Mouse (Mus musculus): ENCODE measurements around the gene E130218I03Rik. TPM values are rescaled to one million over a fixed set of nuclear protein-coding genes. Genes with fewer than 3 reads are reported as not detected.

Gene E130218I03Rik
- polyA plus RNA-seq, 1 experiment = 0.26 TPM

- no peak overlapping the region for H3K4me3 ChIP-seq (ENCODE audit: control insufficient read depth, low read depth, low read length)
- TF ChIP-seq CTCF (IDR thresholded peaks at IDR 0.05; ENCODE audit: control insufficient read depth, insufficient read depth, insufficient replicate concordance, low read depth, low read length) = no peak
- no peak for TF ChIP-seq POLR2A (IDR thresholded peaks at IDR 0.05; ENCODE audit: control insufficient read depth, low read depth, low read length)
- H3K36me3 ChIP-seq (ENCODE audit: control insufficient read depth, insufficient read depth, low read length) = no peaks in the 10 kb centered on the region
- no peak overlapping the region for H3K27ac ChIP-seq (ENCODE audit: control insufficient read depth, insufficient read depth, low read depth, low read length)
- no peaks in the 10 kb centered on the region for H3K27me3 ChIP-seq (ENCODE audit: control insufficient read depth, insufficient read depth, low read length)
- no peaks in the 10 kb centered on the region; the same call in 1 of the 2 replicates for H3K4me1 ChIP-seq (ENCODE audit: control insufficient read depth, insufficient read depth, low read length)
Measured at GRCm38 (mm10) chr4:134230431-134230830, 13.0 kb upstream of the E130218I03Rik start.

DNA sequence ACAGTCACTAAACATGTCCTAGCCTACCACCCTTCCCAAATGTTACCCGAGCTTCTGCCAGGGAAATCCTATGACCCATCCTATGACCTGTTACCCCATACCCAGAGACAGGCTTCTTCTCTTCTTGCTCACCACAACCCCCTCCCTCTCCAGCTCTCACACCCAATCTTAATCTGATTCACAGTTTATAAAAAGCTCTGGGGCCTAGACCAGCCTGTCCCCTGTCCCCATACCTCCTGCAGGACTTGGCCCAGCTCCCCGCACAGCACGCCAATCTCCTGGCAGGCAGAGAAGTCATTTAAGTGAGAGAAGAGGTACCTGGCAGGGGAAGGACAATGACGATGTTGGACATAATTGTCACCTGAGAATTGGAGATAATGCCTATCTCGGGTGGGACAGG is 8.6 kb upstream of the E130218I03Rik start:
- no peak for TF ChIP-seq CTCF (IDR thresholded peaks at IDR 0.05; ENCODE audit: control insufficient read depth, insufficient read depth, insufficient replicate concordance, low read depth, low read length)
- H3K36me3 ChIP-seq (ENCODE audit: control insufficient read depth, insufficient read depth, low read length) = no peaks in the 10 kb centered on the region
- H3K4me1 ChIP-seq (ENCODE audit: control insufficient read depth, insufficient read depth, low read length) = peaks cover 11% of the 10 kb centered on the region
- H3K4me3 ChIP-seq (ENCODE audit: control insufficient read depth, low read depth, low read length) = no peak overlapping the region
- no peak overlapping the region for H3K27ac ChIP-seq (ENCODE audit: control insufficient read depth, insufficient read depth, low read depth, low read length)
- no peaks in the 10 kb centered on the region for H3K27me3 ChIP-seq (ENCODE audit: control insufficient read depth, insufficient read depth, low read length)

DNA sequence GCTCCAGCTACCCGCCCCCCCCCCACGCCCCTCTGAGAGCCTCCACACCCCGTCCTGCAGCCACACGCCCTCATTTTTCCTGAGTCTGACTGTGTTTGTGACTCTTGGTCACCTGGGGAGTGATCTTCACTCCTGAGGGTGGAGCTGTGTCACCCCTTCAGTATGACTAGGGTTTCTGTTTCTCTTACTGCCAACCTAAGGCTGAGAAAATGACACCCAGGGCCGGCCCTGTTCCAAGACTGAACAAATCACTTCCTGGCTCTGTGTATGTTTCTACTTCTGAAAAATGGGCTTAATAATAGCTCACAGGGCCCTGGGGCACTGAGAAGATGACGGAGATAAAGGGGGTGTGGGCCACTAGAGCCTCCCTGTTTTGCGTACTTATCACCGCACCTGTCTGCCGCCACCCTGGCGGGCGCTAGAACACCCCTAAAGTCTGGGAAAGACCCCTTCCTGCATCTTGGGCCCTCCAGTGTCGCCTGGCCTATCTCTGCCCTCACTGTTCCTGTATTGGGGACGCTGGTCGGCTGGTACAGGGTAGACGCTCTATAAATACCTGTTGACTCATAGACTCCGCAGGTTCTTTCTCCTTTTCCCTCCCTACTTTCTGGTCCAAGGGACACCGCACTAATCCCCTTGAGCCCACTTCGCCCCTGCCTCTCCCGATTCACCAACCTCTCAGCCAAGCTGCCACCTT is 5.7 kb upstream of the E130218I03Rik start:
- Histone ChIP-seq H3K27me3 (ENCODE audit: control insufficient read depth, insufficient read depth, low read length) (no peaks in the 10 kb centered on the region), H3K4me1 (ENCODE audit: control insufficient read depth, insufficient read depth, low read length) (peaks cover 11% of the 10 kb centered on the region), H3K36me3 (ENCODE audit: control insufficient read depth, insufficient read depth, low read length) (no peaks in the 10 kb centered on the region), H3K4me3 (ENCODE audit: control insufficient read depth, low read depth, low read length) (peak overlapping the region; percentile 4; the same call in 1 of the 2 replicates), H3K27ac (ENCODE audit: control insufficient read depth, insufficient read depth, low read depth, low read length) (no peak overlapping the region)
- no peak for TF ChIP-seq CTCF (IDR thresholded peaks at IDR 0.05; ENCODE audit: control insufficient read depth, insufficient read depth, insufficient replicate concordance, low read depth, low read length)
- no peak for TF ChIP-seq POLR2A (IDR thresholded peaks at IDR 0.05; ENCODE audit: control insufficient read depth, low read depth, low read length)

GRCm38 (mm10) chr4:134238279-134238651 is 5.2 kb upstream of the E130218I03Rik start, which contains the start of gene Cnksr1:
TSS of gene Cnksr1 (minus strand) at chr4:134238399.
- peaks cover 11% of the 10 kb centered on the region for H3K4me1 ChIP-seq (ENCODE audit: control insufficient read depth, insufficient read depth, low read length)
- H3K27me3 ChIP-seq (ENCODE audit: control insufficient read depth, insufficient read depth, low read length) = no peaks in the 10 kb centered on the region
- peak within 1 kb of the TSS; percentile 4 for H3K4me3 ChIP-seq (ENCODE audit: control insufficient read depth, low read depth, low read length)
- no peak within 1 kb of the TSS for H3K27ac ChIP-seq (ENCODE audit: control insufficient read depth, insufficient read depth, low read depth, low read length)
- TF ChIP-seq POLR2A (IDR thresholded peaks at IDR 0.05; ENCODE audit: control insufficient read depth, low read depth, low read length) (no peak), CTCF (IDR thresholded peaks at IDR 0.05; ENCODE audit: control insufficient read depth, insufficient read depth, insufficient replicate concordance, low read depth, low read length) (no peak)
- H3K36me3 ChIP-seq (ENCODE audit: control insufficient read depth, insufficient read depth, low read length) = no peaks in the 10 kb centered on the region

GRCm38 (mm10) chr4:134238686-134239085 is 4.8 kb upstream of the E130218I03Rik start:
- Histone ChIP-seq H3K4me1 (ENCODE audit: control insufficient read depth, insufficient read depth, low read length) (peaks cover 11% of the 10 kb centered on the region), H3K27ac (ENCODE audit: control insufficient read depth, insufficient read depth, low read depth, low read length) (no peak overlapping the region), H3K4me3 (ENCODE audit: control insufficient read depth, low read depth, low read length) (no peak overlapping the region), H3K27me3 (ENCODE audit: control insufficient read depth, insufficient read depth, low read length) (no peaks in the 10 kb centered on the region), H3K36me3 (ENCODE audit: control insufficient read depth, insufficient read depth, low read length) (no peaks in the 10 kb centered on the region)
- TF ChIP-seq CTCF (IDR thresholded peaks at IDR 0.05; ENCODE audit: control insufficient read depth, insufficient read depth, insufficient replicate concordance, low read depth, low read length) (no peak), POLR2A (IDR thresholded peaks at IDR 0.05; ENCODE audit: control insufficient read depth, low read depth, low read length) (no peak)

DNA sequence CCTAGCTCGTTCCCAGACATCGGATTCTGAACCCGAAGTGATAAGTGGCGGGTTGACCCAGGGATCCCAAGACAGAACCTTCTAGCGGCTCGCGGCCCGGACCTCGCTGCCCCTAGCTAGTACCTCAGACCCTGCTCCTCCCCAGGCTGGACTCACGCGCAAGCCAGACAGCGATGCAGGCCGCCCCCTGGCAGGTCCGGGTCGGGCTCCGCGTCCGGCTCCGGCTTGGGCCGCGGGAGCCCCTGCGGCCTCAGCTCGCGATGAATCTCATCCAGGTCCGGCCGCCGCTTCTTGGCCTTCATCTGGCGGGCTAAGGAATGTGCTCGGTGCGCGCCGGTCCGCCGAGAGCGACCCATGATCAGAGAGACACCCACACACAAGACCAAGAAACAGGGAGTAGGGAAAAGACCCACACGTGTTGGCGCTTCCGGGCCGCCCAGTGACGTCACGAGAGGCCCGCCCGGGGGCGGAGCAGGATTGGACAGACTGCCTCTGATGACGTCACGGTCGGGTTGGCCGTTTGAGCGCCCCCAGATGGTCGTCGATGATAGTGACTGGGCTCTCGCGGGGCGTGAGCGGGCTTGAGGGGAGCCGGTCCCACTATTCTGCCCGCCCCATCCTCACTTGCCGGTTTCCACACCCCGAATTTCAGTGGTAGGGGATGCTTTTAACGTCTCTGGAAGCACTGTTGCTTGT is 1.8 kb downstream of the E130218I03Rik start, which contains the start of gene Zfp593:
Zfp593 (minus strand) TSS at position 445 of the 696 bp plus-strand sequence.
- Histone ChIP-seq H3K4me1 (ENCODE audit: control insufficient read depth, insufficient read depth, low read length) (peaks cover 28% of the 10 kb centered on the region), H3K4me3 (ENCODE audit: control insufficient read depth, low read depth, low read length) (peak within 1 kb of the TSS; percentile 99), H3K36me3 (ENCODE audit: control insufficient read depth, insufficient read depth, low read length) (no peaks in the 10 kb centered on the region), H3K27ac (ENCODE audit: control insufficient read depth, insufficient read depth, low read depth, low read length) (peak within 1 kb of the TSS; percentile 76), H3K27me3 (ENCODE audit: control insufficient read depth, insufficient read depth, low read length) (no peaks in the 10 kb centered on the region)
- TF ChIP-seq CTCF (IDR thresholded peaks at IDR 0.05; ENCODE audit: control insufficient read depth, insufficient read depth, insufficient replicate concordance, low read depth, low read length) (peak; percentile 82; the same call in 1 of the 2 replicates), POLR2A (IDR thresholded peaks at IDR 0.05; ENCODE audit: control insufficient read depth, low read depth, low read length) (peak; percentile 70)

DNA sequence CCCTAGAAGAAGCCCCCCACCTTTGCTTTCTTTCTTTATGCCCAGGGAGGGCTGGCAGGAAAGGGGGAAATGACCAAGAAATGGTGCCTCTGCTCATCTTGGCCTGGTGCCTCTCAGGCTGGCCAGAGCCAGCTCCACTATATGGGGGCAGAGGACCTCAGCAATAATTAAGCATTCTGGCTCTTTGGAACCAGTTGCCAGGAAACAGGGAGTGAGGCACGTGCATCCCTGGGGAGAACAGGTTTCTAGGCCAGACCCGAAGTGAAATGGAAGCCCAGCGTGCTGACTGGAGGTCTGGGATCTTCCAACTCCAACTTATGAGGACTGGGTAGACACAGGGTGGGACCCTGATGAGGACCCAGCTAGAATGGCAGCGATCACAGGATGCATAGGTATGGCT is 2.8 kb downstream of the E130218I03Rik start:
- no peak overlapping the region for H3K27ac ChIP-seq (ENCODE audit: control insufficient read depth, insufficient read depth, low read depth, low read length)
- no peak for TF ChIP-seq CTCF (IDR thresholded peaks at IDR 0.05; ENCODE audit: control insufficient read depth, insufficient read depth, insufficient replicate concordance, low read depth, low read length)
- H3K4me1 ChIP-seq (ENCODE audit: control insufficient read depth, insufficient read depth, low read length) = peaks cover 37% of the 10 kb centered on the region
- H3K27me3 ChIP-seq (ENCODE audit: control insufficient read depth, insufficient read depth, low read length) = no peaks in the 10 kb centered on the region
- H3K36me3 ChIP-seq (ENCODE audit: control insufficient read depth, insufficient read depth, low read length) = no peaks in the 10 kb centered on the region
- H3K4me3 ChIP-seq (ENCODE audit: control insufficient read depth, low read depth, low read length) = no peak overlapping the region
